Mouse (Mus musculus) layer of hippocampus, adult 2 months (tissue): ENCODE data around the gene Mlycd. TPM values are rescaled to one million over a fixed set of nuclear protein-coding genes. Genes with fewer than 3 reads are reported as not detected.

Source experiments
- DNase-seq, 2 experiments: peaks; one replicate each; pipeline ENCODE4 v3.0.0; 2022; ENCODE audit warnings: low spot score in 2 of 2
- H3K27ac ChIP-seq: fragments of 200-600 bp; 2 replicates; pipeline ENCODE4 v1.8.1; 2022
- H3K4me3 ChIP-seq: fragments of 200-600 bp; 2 replicates; pipeline ENCODE4 v1.8.1; 2022; ENCODE audit warnings: mild to moderate bottlenecking
- CTCF ChIP-seq: fragments of 200-600 bp; conservative IDR thresholded peaks from 2 replicates; pipeline ENCODE4 v1.8.1; 2022; ENCODE audit warnings: antibody characterized with exemption, mild to moderate bottlenecking, moderate library complexity
- total RNA-seq, 2 experiments: library from RNA; stranded (reverse); gene quantifications; 2 replicates each; pipeline ENCODE4 v1.2.3; 2021

The Mlycd gene
- total RNA-seq, 2 experiments from 2014 or later: 29.1 to 30.8 TPM

DNA sequence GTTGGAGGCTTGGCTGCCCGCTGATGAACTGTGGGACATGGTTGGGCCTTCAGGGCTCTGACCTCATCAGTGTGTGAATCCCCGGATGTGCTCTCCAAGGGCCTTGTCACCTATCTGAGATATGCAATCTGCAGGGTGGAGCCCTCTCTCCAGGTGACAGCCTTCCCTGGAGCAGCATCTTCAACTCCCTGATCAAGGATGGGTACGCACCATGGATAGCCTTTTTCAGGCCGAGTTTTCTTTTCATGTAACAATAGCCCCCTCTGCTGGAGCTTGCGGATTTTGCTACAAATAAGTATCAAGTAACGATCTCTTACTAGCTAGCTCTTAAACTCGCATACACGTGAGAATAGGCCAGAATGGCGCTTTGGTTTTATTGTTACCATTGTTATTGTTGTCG, 10.2 kb upstream of the Mlycd start:
- no peak overlapping the region for H3K27ac ChIP-seq
- no peak overlapping the region for H3K4me3 ChIP-seq
- peak; percentile 80 to 87 for DNase-seq
- TF ChIP-seq CTCF: peak; percentile 90

- H3K4me3 ChIP-seq: no peak overlapping the region
Observed at GRCm38 (mm10) chr8:119385854-119386253, 8.8 kb upstream of the Mlycd start.

GRCm38 (mm10) chr8:119386988-119387387, 7.7 kb upstream of the Mlycd start:
- no peak overlapping the region for H3K27ac ChIP-seq
- H3K4me3 ChIP-seq: no peak overlapping the region
- DNase-seq: no peak
- TF ChIP-seq CTCF: no peak

More at GRCm38 (mm10) chr8:119385854-119386253, 8.8 kb upstream of the Mlycd start:
- H3K27ac ChIP-seq: no peak overlapping the region
- no peak for DNase-seq
- no peak for TF ChIP-seq CTCF

GRCm38 (mm10) chr8:119394097-119394496, 581 bp upstream of the Mlycd start:
- TF ChIP-seq CTCF: no peak
- DNase-seq: no peak
- Histone ChIP-seq H3K4me3 (peak overlapping the region; percentile 77), H3K27ac (peak overlapping the region; percentile 96)

DNA sequence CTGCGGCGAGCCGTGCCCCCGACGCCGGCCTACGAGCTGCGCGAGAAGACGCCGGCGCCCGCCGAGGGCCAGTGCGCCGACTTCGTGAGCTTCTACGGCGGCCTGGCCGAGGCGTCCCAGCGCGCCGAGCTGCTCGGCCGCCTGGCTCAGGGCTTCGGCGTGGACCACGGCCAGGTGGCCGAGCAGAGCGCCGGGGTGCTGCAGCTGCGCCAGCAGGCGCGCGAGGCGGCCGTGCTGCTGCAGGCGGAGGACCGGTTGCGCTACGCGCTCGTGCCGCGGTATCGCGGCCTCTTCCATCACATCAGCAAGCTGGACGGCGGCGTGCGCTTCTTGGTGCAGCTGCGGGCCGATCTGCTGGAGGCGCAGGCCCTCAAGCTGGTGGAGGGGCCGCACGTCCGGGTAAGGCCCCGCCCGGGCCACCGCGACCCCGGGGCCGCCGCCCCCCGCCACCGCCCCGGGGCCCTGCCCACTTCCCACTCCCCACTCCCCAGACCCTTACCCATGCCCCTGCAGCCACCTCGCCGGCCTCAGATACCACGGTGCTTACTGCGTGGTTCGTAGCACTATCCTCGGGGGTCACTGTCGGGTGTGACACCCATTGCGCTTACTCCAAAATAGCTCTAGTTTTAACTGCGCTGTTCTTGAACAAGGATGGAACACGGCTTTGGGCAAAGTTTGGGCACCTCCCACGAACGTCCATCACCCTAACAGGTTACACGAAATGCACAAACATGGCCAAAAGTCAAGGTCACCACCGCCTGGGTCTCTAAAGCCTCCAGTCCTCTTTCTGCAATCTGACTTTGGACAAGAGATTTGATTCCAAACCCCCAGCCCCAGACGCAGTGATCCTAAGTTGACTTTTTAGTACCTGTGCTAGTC, 633 bp downstream of the Mlycd start:
- DNase-seq: no peak
- no peak for TF ChIP-seq CTCF
- H3K27ac ChIP-seq: peak overlapping the region; percentile 96
- H3K4me3 ChIP-seq: peak overlapping the region; percentile 77

DNA sequence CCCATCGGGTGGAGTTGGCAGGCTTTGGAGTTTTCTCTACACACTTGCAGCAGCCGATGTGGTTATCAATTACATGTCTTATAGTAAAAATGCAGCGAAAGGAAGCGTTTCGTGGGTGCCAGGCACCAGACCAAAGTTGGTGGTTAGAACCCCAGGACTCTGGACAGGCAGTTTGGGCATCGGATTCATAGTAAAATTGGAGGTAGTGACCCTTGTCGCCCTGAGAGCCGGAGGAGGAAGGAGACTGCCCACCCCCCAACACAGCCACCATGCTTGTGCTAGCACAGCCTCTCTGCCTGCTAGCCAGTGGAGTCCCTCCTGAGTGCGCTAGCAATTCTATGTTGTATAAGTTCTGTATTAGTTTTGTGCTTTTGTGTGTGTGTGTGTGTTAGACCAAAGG, 3.9 kb downstream of the Mlycd start:
- DNase-seq: no peak
- no peak for TF ChIP-seq CTCF
- H3K27ac ChIP-seq: no peak overlapping the region
- H3K4me3 ChIP-seq: no peak overlapping the region

DNA sequence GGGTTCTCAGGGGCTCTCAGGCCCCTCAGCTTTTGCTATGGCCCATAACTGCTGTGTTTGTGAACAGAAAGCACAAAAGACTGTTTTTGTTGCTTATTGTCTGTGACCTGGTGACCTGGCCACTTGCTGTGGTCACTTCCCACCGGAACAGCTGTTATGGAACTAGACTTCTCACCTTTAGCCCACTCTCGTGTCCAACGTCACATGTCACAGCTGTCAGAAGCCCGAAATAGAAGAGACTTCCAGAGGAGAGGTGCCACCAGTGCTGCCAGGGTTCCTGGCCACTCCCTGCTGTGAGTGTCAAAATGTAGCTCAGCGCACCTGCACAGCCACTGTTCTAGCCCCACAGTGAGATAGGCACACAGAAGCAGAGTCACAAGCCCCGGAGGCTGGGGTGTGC, 4.6 kb downstream of the Mlycd start:
- no peak overlapping the region for H3K4me3 ChIP-seq
- no peak for DNase-seq
- TF ChIP-seq CTCF: no peak
- H3K27ac ChIP-seq: no peak overlapping the region

- DNase-seq: no peak
- H3K27ac ChIP-seq: no peak overlapping the region
- no peak overlapping the region for H3K4me3 ChIP-seq
- TF ChIP-seq CTCF: no peak
Observed at GRCm38 (mm10) chr8:119400122-119400671, 5.5 kb downstream of the Mlycd start.

GRCm38 (mm10) chr8:119400904-119401303, 6.2 kb downstream of the Mlycd start:
- no peak overlapping the region for H3K27ac ChIP-seq
- H3K4me3 ChIP-seq: no peak overlapping the region
- no peak for DNase-seq
- no peak for TF ChIP-seq CTCF

GRCm38 (mm10) chr8:119403912-119404311, 9.2 kb downstream of the Mlycd start:
- no peak for DNase-seq
- no peak overlapping the region for H3K27ac ChIP-seq
- no peak overlapping the region for H3K4me3 ChIP-seq
- TF ChIP-seq CTCF: no peak

DNA sequence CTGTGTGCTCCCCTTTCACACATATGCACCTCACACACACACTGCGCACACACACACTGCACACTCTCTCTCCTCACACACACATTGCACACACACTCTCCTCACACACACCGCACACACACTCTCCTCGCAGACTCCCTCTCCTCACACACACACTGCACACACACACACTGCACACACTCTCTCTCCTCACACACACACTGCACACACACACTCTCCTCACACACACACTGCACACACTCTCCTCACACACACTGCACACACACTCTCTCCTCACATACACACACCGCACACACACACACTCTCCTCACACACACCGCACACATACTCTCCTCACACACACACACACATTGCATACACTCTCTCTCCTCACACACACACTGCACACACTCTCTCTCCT, 10.0 kb downstream of the Mlycd start:
- no peak overlapping the region for H3K27ac ChIP-seq
- DNase-seq: no peak
- no peak overlapping the region for H3K4me3 ChIP-seq
- no peak for TF ChIP-seq CTCF

DNA sequence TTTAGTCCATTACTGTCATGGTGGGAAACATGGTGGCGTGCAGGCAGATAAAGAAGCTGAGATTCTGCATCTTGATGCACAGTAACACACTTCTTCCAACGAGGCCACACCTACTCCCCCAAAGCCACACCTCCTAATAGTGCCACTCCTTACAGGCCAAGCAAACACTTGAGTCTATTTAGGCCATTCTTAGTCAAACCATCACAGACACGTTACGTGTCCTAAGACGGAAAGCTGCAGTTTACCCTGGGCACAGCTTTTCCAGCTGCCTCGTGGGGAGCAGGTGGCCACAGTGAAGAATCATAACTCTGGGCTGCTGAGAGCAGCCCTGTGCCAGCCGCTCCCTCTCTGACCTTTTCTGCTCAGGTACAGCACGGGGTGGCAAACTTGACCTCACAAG, 13.6 kb downstream of the Mlycd start:
- no peak overlapping the region for H3K27ac ChIP-seq
- DNase-seq: no peak
- TF ChIP-seq CTCF: no peak
- H3K4me3 ChIP-seq: no peak overlapping the region

DNA sequence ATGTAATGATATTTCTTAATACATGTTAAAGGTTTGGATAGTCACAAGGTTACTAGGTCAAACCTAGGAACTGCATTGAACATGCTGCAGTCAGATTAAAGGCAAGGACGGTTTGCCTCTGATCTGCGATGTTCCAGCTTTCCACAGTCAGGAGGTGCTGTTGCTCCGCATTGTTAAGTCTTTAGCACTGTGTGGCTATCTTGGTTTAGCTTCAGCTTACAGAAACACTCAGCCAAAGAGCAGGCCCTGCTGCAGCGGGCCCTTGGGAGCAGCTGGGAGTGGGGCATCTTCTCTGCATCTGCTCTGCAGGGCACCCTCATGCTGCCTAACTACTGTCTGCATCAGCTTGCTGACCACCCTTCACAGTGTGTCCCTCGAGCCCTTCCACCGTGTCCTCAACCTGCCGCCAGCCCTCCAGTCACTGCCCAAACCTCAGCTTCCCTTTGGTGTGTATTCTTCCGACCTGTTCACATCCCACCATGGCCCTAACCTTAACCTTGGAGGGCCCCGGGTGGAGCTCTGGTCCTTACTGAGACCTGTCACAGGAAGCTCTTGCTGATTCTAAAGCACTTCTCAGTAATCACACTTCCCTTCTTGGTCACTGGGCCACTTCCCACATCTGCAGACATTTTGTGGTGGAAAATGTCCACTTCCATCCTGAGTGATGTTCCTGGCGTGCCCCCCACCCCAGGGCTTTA, 17.5 kb downstream of the Mlycd start:
- Histone ChIP-seq H3K27ac (peak overlapping the region; percentile 15; the same call in 1 of the 2 replicates), H3K4me3 (no peak overlapping the region)
- DNase-seq: no peak
- TF ChIP-seq CTCF: peak; percentile 31
